Mouse (Mus musculus) gastrocnemius, postnatal 25 days (tissue): ENCODE results near the gene Bbx. TPM values are rescaled to one million over a fixed set of nuclear protein-coding genes. Genes with fewer than 3 reads are reported as not detected.
A peak's percentile ranks its signal among the peaks of the same experiment; 100 is the strongest.

ENCODE experiments used
- DNase-seq: peaks from one replicate; pipeline ENCODE4 v3.0.0; 2022
- long read RNA-seq, 2 experiments: library from polyadenylated mRNA; stranded (forward); transcript quantifications; one replicate each; pipeline ENCODE4 v2.0.0; 2021
- total RNA-seq, 2 experiments: library from RNA; stranded (reverse); gene quantifications; 1 replicate in 1 of 2; 2 replicates in 1 of 2; pipeline ENCODE4 v1.2.3; 2021

The Bbx gene
- total RNA-seq: 1 to 10 TPM; 6.2 to 6.6 TPM
- long read RNA-seq, experiment 1: 0 reads
- long read RNA-seq, experiment 2, partial matches to known transcripts: 1 of 1 reads
- long read RNA-seq, experiment 2, other reads (novel, unspliced or antisense): 0 of 1 reads

GRCm38 (mm10) chr16:50432062-50432878 lies at the start of gene Bbx:
Gene Bbx, minus strand, starts transcription at chr16:50432390.
- peak; percentile 96 for DNase-seq

GRCm38 (mm10) chr16:50481892-50482291 lies 49.7 kb upstream of the Bbx start:
- no peak for DNase-seq

- no peak for DNase-seq
These were observed 49.2 kb upstream of the Bbx start for GRCm38 (mm10) chr16:50481341-50481740.

- no peak for DNase-seq
These were observed 46.5 kb upstream of the Bbx start for GRCm38 (mm10) chr16:50478695-50479094.

- no peak for DNase-seq
These were observed 45.4 kb upstream of the Bbx start for GRCm38 (mm10) chr16:50477628-50478027.

- DNase-seq: no peak
These were observed 30.2 kb upstream of the Bbx start for GRCm38 (mm10) chr16:50462226-50462870.

GRCm38 (mm10) chr16:50459146-50459545 lies 27.0 kb upstream of the Bbx start:
- DNase-seq: no peak

- no peak for DNase-seq
These were observed 23.9 kb upstream of the Bbx start for GRCm38 (mm10) chr16:50456053-50456452.

GRCm38 (mm10) chr16:50449086-50449485 lies 16.9 kb upstream of the Bbx start:
- DNase-seq: no peak

GRCm38 (mm10) chr16:50445014-50445413 lies 12.8 kb upstream of the Bbx start:
- DNase-seq: no peak

- DNase-seq: no peak
These were observed 6.6 kb upstream of the Bbx start for GRCm38 (mm10) chr16:50438816-50439215.

GRCm38 (mm10) chr16:50437788-50438187 lies 5.6 kb upstream of the Bbx start:
- DNase-seq: no peak

- DNase-seq: no peak
These were observed 5.1 kb upstream of the Bbx start for GRCm38 (mm10) chr16:50437331-50437730.

- peak; percentile 42 for DNase-seq
These were observed 894 bp downstream of the Bbx start for GRCm38 (mm10) chr16:50431011-50431981.

GRCm38 (mm10) chr16:50430515-50430877 lies 1.7 kb downstream of the Bbx start:
- DNase-seq: no peak

- peak; percentile 19 for DNase-seq
These were observed 2.3 kb downstream of the Bbx start for GRCm38 (mm10) chr16:50429692-50430514.

GRCm38 (mm10) chr16:50428871-50429691 lies 3.1 kb downstream of the Bbx start:
- DNase-seq: no peak

GRCm38 (mm10) chr16:50420130-50420529 lies 12.1 kb downstream of the Bbx start:
- DNase-seq: no peak

- DNase-seq: no peak
These were observed 16.8 kb downstream of the Bbx start for GRCm38 (mm10) chr16:50415406-50415805.

- DNase-seq: no peak
These were observed 29.3 kb downstream of the Bbx start for GRCm38 (mm10) chr16:50402851-50403250.
